Mouse (Mus musculus): ENCODE measurements at regions not wholly inside any gene's neighbourhood (a gene's known extent, or its start where the extent isn't known, plus 50 kb on each side); places are given as distances from the start of the nearest gene placed in this dataset.

GRCm38 (mm10) chr6:99803983-99804904 lies 78.1 kb upstream of the Prok2 start:
- Histone ChIP-seq H3K9ac (ENCODE audit: control insufficient read depth, low read depth, low read length, poor library complexity, severe bottlenecking) (no peak overlapping the region), H3K9me3 (replicated peaks; ENCODE audit: insufficient read depth, low read length) (no peaks in the 10 kb centered on the region), H3K4me1 (ENCODE audit: control insufficient read depth in 1 of 2, insufficient read depth in 2 of 2, low read length in 2 of 2) (no peaks in the 10 kb centered on the region), H3K27ac (ENCODE audit: control insufficient read depth, low read depth, low read length) (no peak overlapping the region), H3K79me2 (ENCODE audit: control insufficient read depth, insufficient read depth, low read length, poor library complexity) (no peaks in the 10 kb centered on the region), H3K4me3 (ENCODE audit: control insufficient read depth in 1 of 2, insufficient read depth in 1 of 2, low read depth in 2 of 2, low read length in 2 of 2) (no peak overlapping the region), H3K36me3 (ENCODE audit: control insufficient read depth in 1 of 2, insufficient read depth in 2 of 2, low read length in 2 of 2) (no peaks in the 10 kb centered on the region), H3K27me3 (ENCODE audit: control insufficient read depth in 1 of 2, insufficient read depth in 2 of 2, low read length in 2 of 2) (no peaks in the 10 kb centered on the region)
- TF ChIP-seq RCOR1 (IDR thresholded peaks at IDR 0.05; ENCODE audit: low read depth, low read length) (no peak), SMC3 (IDR thresholded peaks at IDR 0.05; ENCODE audit: low read depth, low read length) (peak; percentile 85), MYB (IDR thresholded peaks at IDR 0.05; ENCODE audit: low read depth, low read length) (no peak), MAFK (IDR thresholded peaks at IDR 0.05; ENCODE audit: borderline replicate concordance, low read depth, low read length) (no peak), TBP (IDR thresholded peaks at IDR 0.05; ENCODE audit: low read depth, low read length) (no peak), MXI1 (IDR thresholded peaks at IDR 0.05; ENCODE audit: low read depth, low read length) (no peak), CTCF (IDR thresholded peaks at IDR 0.05 in 2 of 3, conservative IDR thresholded peaks at IDR 0.05 in 1 of 3; ENCODE audit: control insufficient read depth in 1 of 3, insufficient read depth in 1 of 3, low read depth in 2 of 3, low read length in 3 of 3, poor library complexity in 1 of 3, severe bottlenecking in 1 of 3) (peak; percentile 80 to 96 (median 88)), CHD1 (IDR thresholded peaks at IDR 0.05; ENCODE audit: low read depth, low read length) (no peak), TCF12 (IDR thresholded peaks at IDR 0.05; ENCODE audit: low read depth, low read length) (no peak), HCFC1 (IDR thresholded peaks at IDR 0.05; ENCODE audit: low read depth, low read length) (no peak), POLR2AphosphoS5 (IDR thresholded peaks at IDR 0.05; ENCODE audit: borderline replicate concordance, low read depth, low read length) (no peak), GATA1 (IDR thresholded peaks at IDR 0.05; ENCODE audit: low read depth, low read length) (no peak), GABPA (IDR thresholded peaks at IDR 0.05; ENCODE audit: low read depth, low read length) (no peak), RAD21 (IDR thresholded peaks at IDR 0.05; ENCODE audit: low read depth, low read length) (peak; percentile 78), EP300 (IDR thresholded peaks at IDR 0.05; ENCODE audit: low read depth in 1 of 2, low read length in 2 of 2) (no peak), MEF2A (IDR thresholded peaks at IDR 0.05; ENCODE audit: extremely low read depth, insufficient replicate concordance, low read depth, low read length, poor library complexity, severe bottlenecking) (no peak), TAL1 (IDR thresholded peaks at IDR 0.05; ENCODE audit: low read length) (no peak), ZNF384 (IDR thresholded peaks at IDR 0.05; ENCODE audit: low read depth, low read length) (no peak), ZC3H11A (IDR thresholded peaks at IDR 0.05; ENCODE audit: low read depth, low read length) (peak; percentile 71), MAX (IDR thresholded peaks at IDR 0.05; ENCODE audit: low read length) (no peak), POLR2AphosphoS2 (IDR thresholded peaks at IDR 0.05; ENCODE audit: low read length) (no peak), NELFE (IDR thresholded peaks at IDR 0.05; ENCODE audit: low read depth, low read length) (no peak)
- DNase-seq (ENCODE audit: low read depth, low spot score): peak; percentile 56

All from MEL (cell line).